Mouse (Mus musculus): ENCODE data around the gene Smok2b.

Smok2b gene

GRCm38 (mm10) chr17:13240807-13241727 is 11.0 kb downstream of the Smok2b start:
- 89% methylated on average over 7 of the region's 13 CpGs for WGBS

GRCm38 (mm10) chr17:13254786-13255185 is 24.7 kb downstream of the Smok2b start:
- whole genome bisulfite sequencing, result 62% methylated on average over 1 of the region's 5 CpGs
